Comparison of ENCODE assay signal across 7 mouse cellular contexts in the genomic region with DNA sequence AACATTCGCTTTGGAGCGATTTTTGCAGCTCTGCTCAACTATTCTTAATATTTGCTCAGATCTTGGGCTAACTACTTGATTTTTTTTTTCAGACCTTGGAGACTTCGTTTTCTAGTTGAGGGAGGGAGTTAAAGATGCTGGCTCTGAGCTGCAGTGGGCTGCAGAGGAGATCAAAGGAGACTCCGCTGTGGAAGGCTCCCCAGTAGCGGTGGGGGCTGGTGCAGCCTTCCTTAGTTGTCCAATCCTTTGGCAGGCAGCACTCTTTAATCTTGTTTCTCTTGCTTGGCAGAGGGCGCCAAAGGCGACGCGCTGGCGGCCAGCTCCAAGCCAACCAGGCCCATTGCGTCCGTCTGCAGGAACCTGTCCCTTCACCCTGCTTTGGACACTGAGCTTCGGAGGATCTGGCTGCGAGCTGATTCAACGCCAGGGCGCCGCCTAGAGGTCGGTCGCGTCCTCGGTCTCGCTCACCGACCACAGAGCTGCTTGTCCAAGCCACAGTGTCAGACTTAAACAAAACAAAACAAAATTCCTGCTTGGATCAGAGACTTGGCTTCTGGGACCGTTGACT. TPM values are rescaled to one million over a fixed set of nuclear protein-coding genes. Genes with fewer than 3 reads are reported as not detected.
DNase-seq lines count a peak whose midpoint lies in the region; ATAC-seq lines count a peak whose summit lies in the region.

No protein-coding gene starts in this region.

- no peaks in the 10 kb centered on the region for H3K4me1 ChIP-seq in embryonic facial prominence, embryonic 11.5 days (ENCODE audit: control insufficient read depth, insufficient read depth, low read length)
- H3K4me1 ChIP-seq in limb, embryonic 10.5 days, result peaks cover 66% of the 10 kb centered on the region
- H3K4me1 ChIP-seq in neural tube, embryonic 13.5 days (replicated peaks), result peaks cover 98% of the 10 kb centered on the region

- H3K4me3 ChIP-seq in embryonic facial prominence, embryonic 11.5 days (ENCODE audit: low read depth, low read length), result no peak overlapping the region
- peak overlapping the region; percentile 15; the same call in 1 of the 2 replicates for H3K4me3 ChIP-seq in limb, embryonic 10.5 days
- peak overlapping the region; percentile 10; the same call in 1 of the 2 replicates for H3K4me3 ChIP-seq in neural tube, embryonic 13.5 days

- intact Hi-C loops in left cerebral cortex, postnatal 4 days (cut with DNase I), result no loop called here

- H3K36me3 ChIP-seq in embryonic facial prominence, embryonic 11.5 days (replicated peaks; ENCODE audit: control insufficient read depth, insufficient read depth, low read depth, low read length), result no peaks in the 10 kb centered on the region
- no peaks in the 10 kb centered on the region for H3K36me3 ChIP-seq in limb, embryonic 10.5 days
- H3K36me3 ChIP-seq in neural tube, embryonic 13.5 days, result peaks cover 6% of the 10 kb centered on the region; the same call in 1 of the 2 replicates

- DNase-seq in left cerebral cortex, postnatal 4 days, result peak; percentile 74
- no peak for DNase-seq in left cerebral cortex, adult 8-10 months (ENCODE audit: low spot score in 2 of 2)
- peak; percentile 87 for DNase-seq in ZHBTc4 (ENCODE audit: low read depth, low spot score)
- peak; percentile 79 for DNase-seq in embryonic facial prominence, embryonic 11.5 days (ENCODE audit: low spot score)
- DNase-seq in limb, embryonic 10.5 days (ENCODE audit: low spot score), result peak; percentile 90
- no peak for DNase-seq in Muller cell, postnatal 12 days (ENCODE audit: inconsistent ontology term)

- peaks cover 99% of the 10 kb centered on the region for H3K27me3 ChIP-seq in embryonic facial prominence, embryonic 11.5 days (ENCODE audit: control insufficient read depth, insufficient read depth, low read length)
- H3K27me3 ChIP-seq in limb, embryonic 10.5 days (ENCODE audit: low read depth, poor library complexity, severe bottlenecking), result peaks cover 100% of the 10 kb centered on the region
- H3K27me3 ChIP-seq in neural tube, embryonic 13.5 days, result peaks cover 49% of the 10 kb centered on the region

- H3K9ac ChIP-seq in embryonic facial prominence, embryonic 11.5 days (replicated peaks; ENCODE audit: low read length), result no peak overlapping the region
- peak overlapping the region; percentile 58 for H3K9ac ChIP-seq in neural tube, embryonic 13.5 days

- H3K27ac ChIP-seq in embryonic facial prominence, embryonic 11.5 days (replicated peaks; ENCODE audit: low read depth, low read length), result no peak overlapping the region
- H3K27ac ChIP-seq in limb, embryonic 10.5 days, result no peak overlapping the region
- peak overlapping the region; percentile 67 for H3K27ac ChIP-seq in neural tube, embryonic 13.5 days (replicated peaks)

- 2% methylated on average over 24 of the region's 24 CpGs for WGBS in embryonic facial prominence, embryonic 11.5 days
- WGBS in limb, embryonic 10.5 days, result 1% methylated on average over 24 of the region's 24 CpGs
- WGBS in neural tube, embryonic 13.5 days, result 3% methylated on average over 24 of the region's 24 CpGs

- H3K4me2 ChIP-seq in embryonic facial prominence, embryonic 11.5 days (ENCODE audit: low read depth, low read length), result no peak overlapping the region
- peak overlapping the region; percentile 41 for H3K4me2 ChIP-seq in neural tube, embryonic 13.5 days

- no peaks in the 10 kb centered on the region for H3K9me3 ChIP-seq in embryonic facial prominence, embryonic 11.5 days (replicated peaks; ENCODE audit: control insufficient read depth, low read length)
- H3K9me3 ChIP-seq in limb, embryonic 10.5 days (replicated peaks), result no peaks in the 10 kb centered on the region
- no peaks in the 10 kb centered on the region for H3K9me3 ChIP-seq in neural tube, embryonic 13.5 days

- ATAC-seq in embryonic facial prominence, embryonic 11.5 days (replicated peaks; ENCODE audit: insufficient number of reproducible peaks, low FRiP score, low TSS enrichment, low read depth), result no peak
- ATAC-seq in neural tube, embryonic 13.5 days (ENCODE audit: low read depth), result 0 out of 2 replicates have a peak, but pooled peaks have one; percentile 20

RNA-seq across cellular contexts. Expression of a gene that starts 9.8 kb away (rescaled TPM):
- total RNA-seq in left cerebral cortex, postnatal 4 days (2021), result not detected
- under 1 TPM in 1 of 4 experiments, not detected in 3; 0.16 TPM for total RNA-seq in left cerebral cortex, adult 8-10 months (2022)
- 0.38 and 0.63 TPM in 2 replicates for polyA plus RNA-seq in embryonic facial prominence, embryonic 11.5 days (2014; fragmentation: Nextera tagmentation; extraction: Ambion mirVana)
- polyA plus RNA-seq in limb, embryonic 10.5 days (2016; fragmentation: Nextera tagmentation; extraction: Ambion mirVana), result 3.4 and 3.8 TPM in 2 replicates
- polyA plus RNA-seq in neural tube, embryonic 13.5 days (2015; fragmentation: Nextera tagmentation; extraction: Ambion mirVana), result 72.9 and 74.7 TPM in 2 replicates

RNA-seq across cellular contexts. Expression of a gene that starts 20.3 kb away (rescaled TPM):
- not detected for total RNA-seq in left cerebral cortex, postnatal 4 days (2021)
- total RNA-seq in left cerebral cortex, adult 8-10 months (2022), result not detected
- 0.40 and 0.63 TPM in 2 replicates for polyA plus RNA-seq in embryonic facial prominence, embryonic 11.5 days (2014; fragmentation: Nextera tagmentation; extraction: Ambion mirVana)
- polyA plus RNA-seq in limb, embryonic 10.5 days (2016; fragmentation: Nextera tagmentation; extraction: Ambion mirVana), result 0.95 and 1.2 TPM in 2 replicates
- 81.7 and 114 TPM in 2 replicates for polyA plus RNA-seq in neural tube, embryonic 13.5 days (2015; fragmentation: Nextera tagmentation; extraction: Ambion mirVana)

RNA-seq across cellular contexts. Expression of a gene that starts 25.0 kb away (rescaled TPM):
- not detected for total RNA-seq in left cerebral cortex, postnatal 4 days (2021)
- total RNA-seq in left cerebral cortex, adult 8-10 months (2022), result not detected
- polyA plus RNA-seq in embryonic facial prominence, embryonic 11.5 days (2014; fragmentation: Nextera tagmentation; extraction: Ambion mirVana), result 0.15 and 0.54 TPM in 2 replicates
- polyA plus RNA-seq in limb, embryonic 10.5 days (2016; fragmentation: Nextera tagmentation; extraction: Ambion mirVana), result 7.1 and 10.2 TPM in 2 replicates
- polyA plus RNA-seq in neural tube, embryonic 13.5 days (2015; fragmentation: Nextera tagmentation; extraction: Ambion mirVana), result 124 and 125 TPM in 2 replicates

RNA-seq across cellular contexts. Expression of a gene that starts 30.9 kb away (rescaled TPM):
- total RNA-seq in left cerebral cortex, postnatal 4 days (2021), result not detected
- total RNA-seq in left cerebral cortex, adult 8-10 months (2022), result not detected
- polyA plus RNA-seq in embryonic facial prominence, embryonic 11.5 days (2014; fragmentation: Nextera tagmentation; extraction: Ambion mirVana), result 0.73 and 1.2 TPM in 2 replicates
- 6.1 and 7.9 TPM in 2 replicates for polyA plus RNA-seq in limb, embryonic 10.5 days (2016; fragmentation: Nextera tagmentation; extraction: Ambion mirVana)
- polyA plus RNA-seq in neural tube, embryonic 13.5 days (2015; fragmentation: Nextera tagmentation; extraction: Ambion mirVana), result 171 and 174 TPM in 2 replicates

RNA-seq across cellular contexts. Expression of a gene that starts 41.7 kb away (rescaled TPM):
- not detected for total RNA-seq in left cerebral cortex, postnatal 4 days (2021)
- total RNA-seq in left cerebral cortex, adult 8-10 months (2022), result not detected
- polyA plus RNA-seq in embryonic facial prominence, embryonic 11.5 days (2014; fragmentation: Nextera tagmentation; extraction: Ambion mirVana), result 0.67 and 2.0 TPM in 2 replicates
- polyA plus RNA-seq in limb, embryonic 10.5 days (2016; fragmentation: Nextera tagmentation; extraction: Ambion mirVana), result 5.5 and 5.9 TPM in 2 replicates
- polyA plus RNA-seq in neural tube, embryonic 13.5 days (2015; fragmentation: Nextera tagmentation; extraction: Ambion mirVana), result 67.1 and 88.3 TPM in 2 replicates

Comparison
In these comparisons a context has a peak if more than half of its experiments do, and no peak if none do; other contexts are left out.
1. DNase-seq: peak in left cerebral cortex, postnatal 4 days (single experiment), ZHBTc4 (single experiment), embryonic facial prominence, embryonic 11.5 days (single experiment) and limb, embryonic 10.5 days (single experiment); none in left cerebral cortex, adult 8-10 months (0 of 2) and Muller cell, postnatal 12 days (single experiment).
2. RNA of a gene that starts 9.8 kb away (polyA plus RNA-seq): 72.9 to 74.7 TPM in neural tube, embryonic 13.5 days; 3.4 to 3.8 TPM in limb, embryonic 10.5 days and 0.38 to 0.63 TPM in embryonic facial prominence, embryonic 11.5 days; every median in the first group is over 10 times any median in the second.
3. RNA of a gene that starts 20.3 kb away (polyA plus RNA-seq): 81.7 to 114 TPM in neural tube, embryonic 13.5 days; 0.95 to 1.2 TPM in limb, embryonic 10.5 days and 0.40 to 0.63 TPM in embryonic facial prominence, embryonic 11.5 days; every median in the first group is over 10 times any median in the second.
4. RNA of a gene that starts 25.0 kb away (polyA plus RNA-seq): 124 to 125 TPM in neural tube, embryonic 13.5 days; 7.1 to 10.2 TPM in limb, embryonic 10.5 days and 0.15 to 0.54 TPM in embryonic facial prominence, embryonic 11.5 days; every median in the first group is over 10 times any median in the second.